Mouse (Mus musculus): ENCODE results near the gene Rasgef1a.

GRCm38 (mm10) chr6:118014881-118015280, 3.6 kb downstream of the Rasgef1a start:
- TF ChIP-seq POLR2A (IDR thresholded peaks at IDR 0.05; ENCODE audit: insufficient read length, low read depth) = no peak
- no peak for TF ChIP-seq E2F4 (IDR thresholded peaks at IDR 0.05; ENCODE audit: insufficient read depth)
- TF ChIP-seq CEBPB (IDR thresholded peaks at IDR 0.05; ENCODE audit: insufficient read depth, poor library complexity, severe bottlenecking) = no peak
